In the genomic region with DNA sequence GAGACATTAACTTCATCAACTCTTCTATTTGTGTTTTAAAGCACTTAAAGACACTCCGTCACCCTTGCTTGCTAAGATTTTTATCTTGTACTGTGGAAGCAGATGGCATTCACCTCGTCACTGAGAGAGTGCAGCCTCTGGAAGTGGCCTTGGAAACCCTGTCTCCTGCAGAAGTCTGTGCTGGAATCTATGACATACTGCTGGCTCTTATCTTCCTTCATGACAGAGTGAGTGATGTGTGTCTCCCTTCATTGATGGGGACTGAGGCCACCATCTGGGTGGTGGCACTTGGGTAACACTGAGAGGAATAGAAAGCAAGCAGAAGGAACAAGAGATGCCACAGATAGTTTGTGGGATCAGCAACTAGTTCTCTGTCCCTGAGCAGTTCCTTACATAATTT, we compare ENCODE assay signal across 29 mouse cellular contexts.
"Had no signal": no experiment of that assay in that cellular context is flagged by ENCODE, and none has a peak within 500 bp of the region (broad histone marks: within the 10 kb centered on the region; RNA-seq: fewer than 3 reads in every experiment).

No protein-coding gene starts in this region.

- H3K4me3 ChIP-seq: heart, adult 2 months; heart, embryonic 12.5 days; hindbrain, embryonic 10.5 days; hindbrain, embryonic 12.5 days; hindbrain, embryonic 15.5 days; kidney, embryonic 15.5 days; left cerebral cortex, adult 2 months; limb, embryonic 10.5 days; limb, embryonic 12.5 days; liver, embryonic 13.5 days; liver, embryonic 15.5 days had no signal

- H3K4me2 ChIP-seq: heart, embryonic 12.5 days; hindbrain, embryonic 12.5 days; hindbrain, embryonic 15.5 days; kidney, embryonic 15.5 days; limb, embryonic 12.5 days; liver, embryonic 11.5 days; liver, embryonic 13.5 days; liver, embryonic 15.5 days had no signal

- H3K9me3 ChIP-seq: heart, embryonic 12.5 days; hindbrain, embryonic 10.5 days; hindbrain, embryonic 12.5 days; hindbrain, embryonic 15.5 days; kidney, embryonic 15.5 days; limb, embryonic 10.5 days; limb, embryonic 12.5 days; liver, embryonic 13.5 days; liver, embryonic 15.5 days had no signal

- H3K9ac ChIP-seq: heart, embryonic 12.5 days; hindbrain, embryonic 12.5 days; hindbrain, embryonic 15.5 days; kidney, embryonic 15.5 days; limb, embryonic 12.5 days; liver, embryonic 13.5 days; liver, embryonic 15.5 days; liver, postnatal 0 days had no signal

- H3K27me3 ChIP-seq: heart, embryonic 12.5 days; hindbrain, embryonic 12.5 days; hindbrain, embryonic 15.5 days; kidney, embryonic 15.5 days; limb, embryonic 12.5 days; liver, embryonic 13.5 days; liver, embryonic 15.5 days had no signal

- H3K27ac ChIP-seq: heart, adult 2 months; hindbrain, embryonic 10.5 days; hindbrain, embryonic 12.5 days; hindbrain, embryonic 15.5 days; hindbrain, postnatal 0 days; kidney, embryonic 15.5 days; kidney, postnatal 0 days; left cerebral cortex, adult 2 months; limb, embryonic 10.5 days; limb, embryonic 12.5 days; liver, embryonic 13.5 days; liver, embryonic 15.5 days had no signal

- ATAC-seq: hindbrain, postnatal 0 days; intestine, embryonic 16.5 days; liver, postnatal 0 days had no signal

- DNase-seq: gastrocnemius, postnatal 14 days; gastrocnemius, postnatal 36 days; heart, adult 11 months; heart, adult 2 months; heart, postnatal 10 days; heart, postnatal 4 days; kidney, adult 11 months; kidney, adult 2 months; kidney, adult 9 months; kidney, postnatal 14 days; kidney, postnatal 36 days; layer of hippocampus, adult 9-11 months; layer of hippocampus, postnatal 36 days; liver; liver, embryonic 13.5 days; liver, postnatal 0 days had no signal
